Mouse (Mus musculus): ENCODE data around the gene A530016L24Rik. TPM values are rescaled to one million over a fixed set of nuclear protein-coding genes. Genes with fewer than 3 reads are reported as not detected.
A peak's percentile ranks its signal among the peaks of the same experiment; 100 is the strongest.

A530016L24Rik gene
- polyA plus RNA-seq, 1 experiment from 2014 or later: not detected

GRCm38 (mm10) chr12:112541483-112542091 lies 52.3 kb downstream of the A530016L24Rik start:
- no peaks in the 10 kb centered on the region for H3K9me3 ChIP-seq (ENCODE audit: low read length)
- no peaks in the 10 kb centered on the region for H3K36me3 ChIP-seq (replicated peaks; ENCODE audit: insufficient read depth, low read length)
- no peak overlapping the region for H3K4me2 ChIP-seq (ENCODE audit: low read depth, low read length)
- TF ChIP-seq CTCF (IDR thresholded peaks at IDR 0.05; ENCODE audit: low read depth) (no peak), EP300 (IDR thresholded peaks at IDR 0.05; ENCODE audit: low read depth) (no peak)
- no peaks in the 10 kb centered on the region for H3K27me3 ChIP-seq (ENCODE audit: insufficient read depth, low read length)
- 68% methylated on average over 8 of the region's 8 CpGs for WGBS (ENCODE audit: insufficient replicate concordance)
- no peak overlapping the region for H3K9ac ChIP-seq (replicated peaks)
- ATAC-seq: no peak
- no peak for DNase-seq
- no peaks in the 10 kb centered on the region; the same call in 1 of the 2 replicates for H3K4me1 ChIP-seq (ENCODE audit: insufficient read depth)
- H3K27ac ChIP-seq (ENCODE audit: low read depth): no peak overlapping the region
- no peak overlapping the region for H3K4me3 ChIP-seq (ENCODE audit: low read depth, low read length)

GRCm38 (mm10) chr12:112542257-112542919 lies 53.1 kb downstream of the A530016L24Rik start:
- H3K4me3 ChIP-seq (ENCODE audit: low read depth, low read length): no peak overlapping the region
- TF ChIP-seq EP300 (IDR thresholded peaks at IDR 0.05; ENCODE audit: low read depth): no peak
- no peak for TF ChIP-seq CTCF (IDR thresholded peaks at IDR 0.05; ENCODE audit: low read depth)
- no peaks in the 10 kb centered on the region; the same call in 1 of the 2 replicates for H3K4me1 ChIP-seq (ENCODE audit: insufficient read depth)
- 70% methylated on average over 13 of the region's 13 CpGs for WGBS (ENCODE audit: insufficient replicate concordance)
- no peak overlapping the region for H3K27ac ChIP-seq (ENCODE audit: low read depth)
- no peaks in the 10 kb centered on the region for H3K27me3 ChIP-seq (ENCODE audit: insufficient read depth, low read length)
- H3K36me3 ChIP-seq (replicated peaks; ENCODE audit: insufficient read depth, low read length): no peaks in the 10 kb centered on the region
- H3K9me3 ChIP-seq (ENCODE audit: low read length): no peaks in the 10 kb centered on the region
- H3K4me2 ChIP-seq (ENCODE audit: low read depth, low read length): no peak overlapping the region
- ATAC-seq: no peak; the same call in 1 of the 2 replicates
- no peak overlapping the region; the same call in 1 of the 2 replicates for H3K9ac ChIP-seq (replicated peaks)
- no peak for DNase-seq

- no peaks in the 10 kb centered on the region for H3K36me3 ChIP-seq (replicated peaks; ENCODE audit: insufficient read depth, low read length)
- H3K27ac ChIP-seq (ENCODE audit: low read depth): no peak overlapping the region
- H3K4me1 ChIP-seq (ENCODE audit: insufficient read depth): no peaks in the 10 kb centered on the region; the same call in 1 of the 2 replicates
- H3K4me3 ChIP-seq (ENCODE audit: low read depth, low read length): no peak overlapping the region
- peak; percentile 90 for DNase-seq
- no peak overlapping the region; the same call in 1 of the 2 replicates for H3K9ac ChIP-seq (replicated peaks)
- H3K27me3 ChIP-seq (ENCODE audit: insufficient read depth, low read length): no peaks in the 10 kb centered on the region
- no peak overlapping the region for H3K4me2 ChIP-seq (ENCODE audit: low read depth, low read length)
- peak; percentile 96 for TF ChIP-seq CTCF (IDR thresholded peaks at IDR 0.05; ENCODE audit: low read depth)
- no peak for TF ChIP-seq EP300 (IDR thresholded peaks at IDR 0.05; ENCODE audit: low read depth)
- 9% methylated on average over 11 of the region's 11 CpGs for WGBS (ENCODE audit: insufficient replicate concordance)
- peak; percentile 67 for ATAC-seq
- no peaks in the 10 kb centered on the region for H3K9me3 ChIP-seq (ENCODE audit: low read length)
These were observed 53.7 kb downstream of the A530016L24Rik start for GRCm38 (mm10) chr12:112542920-112543300.

- no peak for DNase-seq
- 73% methylated on average over 9 of the region's 9 CpGs for WGBS (ENCODE audit: insufficient replicate concordance)
- no peak overlapping the region for H3K9ac ChIP-seq (replicated peaks)
- H3K27me3 ChIP-seq (ENCODE audit: insufficient read depth, low read length): no peaks in the 10 kb centered on the region
- ATAC-seq: no peak
- TF ChIP-seq EP300 (IDR thresholded peaks at IDR 0.05; ENCODE audit: low read depth): no peak
- no peak for TF ChIP-seq CTCF (IDR thresholded peaks at IDR 0.05; ENCODE audit: low read depth)
- H3K4me2 ChIP-seq (ENCODE audit: low read depth, low read length): no peak overlapping the region
- no peak overlapping the region for H3K4me3 ChIP-seq (ENCODE audit: low read depth, low read length)
- H3K4me1 ChIP-seq (ENCODE audit: insufficient read depth): no peaks in the 10 kb centered on the region; the same call in 1 of the 2 replicates
- H3K9me3 ChIP-seq (ENCODE audit: low read length): no peaks in the 10 kb centered on the region
- H3K27ac ChIP-seq (ENCODE audit: low read depth): no peak overlapping the region
- H3K36me3 ChIP-seq (replicated peaks; ENCODE audit: insufficient read depth, low read length): no peaks in the 10 kb centered on the region
These were observed 54.7 kb downstream of the A530016L24Rik start for GRCm38 (mm10) chr12:112543941-112544340.

- no peak overlapping the region for H3K4me3 ChIP-seq (ENCODE audit: low read depth, low read length)
- TF ChIP-seq CTCF (IDR thresholded peaks at IDR 0.05; ENCODE audit: low read depth) (no peak), EP300 (IDR thresholded peaks at IDR 0.05; ENCODE audit: low read depth) (no peak)
- ATAC-seq (no peak), DNase-seq (no peak)
- H3K36me3 ChIP-seq (replicated peaks; ENCODE audit: insufficient read depth, low read length): no peaks in the 10 kb centered on the region
- H3K4me1 ChIP-seq (ENCODE audit: insufficient read depth): no peaks in the 10 kb centered on the region; the same call in 1 of the 2 replicates
- H3K9me3 ChIP-seq (ENCODE audit: low read length): no peaks in the 10 kb centered on the region
- no peaks in the 10 kb centered on the region for H3K27me3 ChIP-seq (ENCODE audit: insufficient read depth, low read length)
- H3K4me2 ChIP-seq (ENCODE audit: low read depth, low read length): no peak overlapping the region
- no peak overlapping the region for H3K9ac ChIP-seq (replicated peaks)
- 44% methylated on average over 12 of the region's 12 CpGs for WGBS (ENCODE audit: insufficient replicate concordance)
- H3K27ac ChIP-seq (ENCODE audit: low read depth): no peak overlapping the region
These were observed 55.9 kb downstream of the A530016L24Rik start for GRCm38 (mm10) chr12:112544946-112545701.

- no peaks in the 10 kb centered on the region for H3K36me3 ChIP-seq (replicated peaks; ENCODE audit: insufficient read depth, low read length)
- H3K4me2 ChIP-seq (ENCODE audit: low read depth, low read length): no peak overlapping the region
- TF ChIP-seq CTCF (IDR thresholded peaks at IDR 0.05; ENCODE audit: low read depth) (no peak), EP300 (IDR thresholded peaks at IDR 0.05; ENCODE audit: low read depth) (no peak)
- H3K27me3 ChIP-seq (ENCODE audit: insufficient read depth, low read length): no peaks in the 10 kb centered on the region
- H3K27ac ChIP-seq (ENCODE audit: low read depth): no peak overlapping the region
- DNase-seq: no peak
- H3K9ac ChIP-seq (replicated peaks): no peak overlapping the region
- H3K9me3 ChIP-seq (ENCODE audit: low read length): no peaks in the 10 kb centered on the region
- WGBS (ENCODE audit: insufficient replicate concordance): 86% methylated on average over 8 of the region's 8 CpGs
- no peak overlapping the region for H3K4me3 ChIP-seq (ENCODE audit: low read depth, low read length)
- H3K4me1 ChIP-seq (ENCODE audit: insufficient read depth): no peaks in the 10 kb centered on the region; the same call in 1 of the 2 replicates
- no peak for ATAC-seq
These were observed 56.9 kb downstream of the A530016L24Rik start for GRCm38 (mm10) chr12:112546110-112546509.
